ENCODE assay signal across 12 mouse cellular contexts in the genomic region with DNA sequence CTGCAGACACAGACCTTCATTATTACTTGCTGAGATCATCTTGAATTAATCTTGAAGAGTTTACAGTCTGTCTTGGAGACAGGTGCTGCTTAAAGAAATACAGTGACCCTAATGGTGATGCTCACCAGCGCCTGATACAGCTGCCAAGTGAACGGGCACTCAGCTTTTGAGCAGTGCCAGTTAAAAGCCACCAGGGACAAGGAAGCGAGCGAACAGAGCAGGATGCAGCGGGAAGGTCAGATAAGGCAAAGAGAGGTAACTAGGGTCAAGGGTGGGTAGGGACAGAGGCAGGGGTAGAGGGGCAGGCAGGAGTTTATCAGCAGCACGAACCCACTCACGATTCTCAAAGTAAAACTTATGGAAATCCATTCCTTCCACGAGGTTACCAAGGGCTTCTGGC.
"Had no signal": no experiment of that assay in that cellular context is flagged by ENCODE, and none has a peak within 500 bp of the region (broad histone marks: within the 10 kb centered on the region; RNA-seq: fewer than 3 reads in every experiment).

No protein-coding gene starts in this region.

- H3K4me3 ChIP-seq: left cerebral cortex, adult 2 months; liver, embryonic 13.5 days had no signal

- DNase-seq: kidney, postnatal 25 days; layer of hippocampus, postnatal 36 days; liver, embryonic 13.5 days; lung, adult 2 months; lung, postnatal 14 days; lung, postnatal 4 days; midbrain, embryonic 14.5 days; thymus, adult 2 months; thymus, postnatal 14 days; thymus, postnatal 4 days had no signal

- H3K9me3 ChIP-seq: liver, embryonic 13.5 days had no signal

- H3K9ac ChIP-seq: liver, embryonic 13.5 days had no signal

- H3K27me3 ChIP-seq: liver, embryonic 13.5 days had no signal

- H3K27ac ChIP-seq: left cerebral cortex, adult 2 months; liver, embryonic 13.5 days had no signal

- H3K4me2 ChIP-seq: liver, embryonic 13.5 days; midbrain, embryonic 11.5 days had no signal
